Mouse (Mus musculus): ENCODE data around the gene Mid1. TPM values are rescaled to one million over a fixed set of nuclear protein-coding genes. Genes with fewer than 3 reads are reported as not detected.
"Not testable (repeated sequence)": the region's sequence is repeated elsewhere in the genome, so short reads cannot be mapped to it uniquely, and the experiment has no call there.

The Mid1 gene
- total RNA-seq, 2 experiments from 2014 or later: 4.9 to 10.0 TPM

- intact Hi-C loops (cut with DNase I); H3K27ac ChIP-seq; H3K4me3 ChIP-seq: not testable (repeated sequence)
- peak; percentile 77 for DNase-seq
- peak; percentile 14; the same call in 1 of the 2 replicates for TF ChIP-seq CTCF (IDR thresholded peaks at IDR 0.05)
Observed at GRCm38 (mm10) chrX:170018571-170019218, 333.7 kb downstream of the Mid1 start.

- H3K4me3 ChIP-seq; H3K27ac ChIP-seq; intact Hi-C loops (cut with DNase I): not testable (repeated sequence)
- DNase-seq: peak; percentile 64
Observed at GRCm38 (mm10) chrX:170019219-170019953, 334.4 kb downstream of the Mid1 start.

GRCm38 (mm10) chrX:170019954-170020689 is 335.1 kb downstream of the Mid1 start:
- H3K4me3 ChIP-seq; intact Hi-C loops (cut with DNase I); H3K27ac ChIP-seq: not testable (repeated sequence)
- peak; percentile 91 for DNase-seq

GRCm38 (mm10) chrX:170020690-170021050 is 335.7 kb downstream of the Mid1 start:
- H3K4me3 ChIP-seq; H3K27ac ChIP-seq; intact Hi-C loops (cut with DNase I): not testable (repeated sequence)
- TF ChIP-seq CTCF (IDR thresholded peaks at IDR 0.05): peak; percentile 97
- DNase-seq: peak; percentile 73

- H3K4me3 ChIP-seq; intact Hi-C loops (cut with DNase I); H3K27ac ChIP-seq; DNase-seq: not testable (repeated sequence)
Observed at GRCm38 (mm10) chrX:170021205-170021604, 336.2 kb downstream of the Mid1 start.

- DNase-seq; H3K4me3 ChIP-seq; H3K27ac ChIP-seq; intact Hi-C loops (cut with DNase I): not testable (repeated sequence)
- peak; percentile 97 for TF ChIP-seq CTCF (IDR thresholded peaks at IDR 0.05)
Observed at GRCm38 (mm10) chrX:170021750-170022461, 336.9 kb downstream of the Mid1 start.

Other genes starting within 250 kb of the Mid1 start
- not detected for gene 4933400A11Rik, start 94.4 kb downstream of the Mid1 start, total RNA-seq (2021)

All from gastrocnemius, adult 2 months (tissue).